Comparison of ENCODE assay signal across 22 mouse cellular contexts in genomic region chr6:50336376-50336775, GRCm38 (mm10).
DNase-seq lines count a peak whose midpoint lies in the region; ATAC-seq and TF ChIP-seq lines count a peak whose summit lies in the region.
"Had no signal": no experiment of that assay in that cellular context is flagged by ENCODE, and none has a peak within 500 bp of the region (broad histone marks: within the 10 kb centered on the region; RNA-seq: fewer than 3 reads in every experiment).

No protein-coding gene starts in this region.

- H3K36me3 ChIP-seq in heart, embryonic 10.5 days = peaks cover 7% of the 10 kb centered on the region; the same call in 1 of the 2 replicates
- peaks cover 11% of the 10 kb centered on the region for H3K36me3 ChIP-seq in heart, embryonic 13.5 days
- no peaks in the 10 kb centered on the region; the same call in none of the 2 replicates for H3K36me3 ChIP-seq in heart, postnatal 0 days (replicated peaks; ENCODE audit: control insufficient read depth, insufficient read depth, low read length)
- H3K36me3 ChIP-seq: forebrain, embryonic 15.5 days; hindbrain, embryonic 10.5 days; hindbrain, embryonic 13.5 days; intestine, embryonic 15.5 days had no signal

- no peak overlapping the region for H3K9ac ChIP-seq in heart, embryonic 13.5 days
- H3K9ac ChIP-seq in heart, postnatal 0 days (replicated peaks; ENCODE audit: low read depth, low read length) = no peak overlapping the region
- H3K9ac ChIP-seq: forebrain, embryonic 15.5 days; hindbrain, embryonic 13.5 days; intestine, embryonic 15.5 days had no signal

- no peak for DNase-seq in heart, embryonic 10.5 days (ENCODE audit: low spot score)
- no peak for DNase-seq in heart, postnatal 25 days (ENCODE audit: low spot score)
- DNase-seq in heart, adult 8-10 months (ENCODE audit: low spot score) = no peak
- no peak for DNase-seq in heart, postnatal 0 days (ENCODE audit: low spot score)
- no peak for DNase-seq in heart, postnatal 4 days
- no peak for DNase-seq in spleen, postnatal 36 days (ENCODE audit: low spot score in 2 of 2)
- DNase-seq: adrenal gland, adult 8-10 months; adrenal gland, postnatal 25 days; cerebellum, adult 18-20 months; cerebellum, adult 9-10 months; cerebellum, postnatal 14 days; gastrocnemius, postnatal 25 days; heart, postnatal 14 days; kidney, adult 11 months; kidney, adult 8-10 months had no signal

- H3K27ac ChIP-seq in heart, embryonic 10.5 days = peak overlapping the region; percentile 83; the same call in 1 of the 2 replicates
- peak overlapping the region; percentile 91 for H3K27ac ChIP-seq in heart, embryonic 13.5 days (replicated peaks)
- peak overlapping the region; percentile 74; the same call in 1 of the 2 replicates for H3K27ac ChIP-seq in heart, postnatal 0 days (ENCODE audit: low read depth)
- H3K27ac ChIP-seq: forebrain, embryonic 15.5 days; hindbrain, embryonic 10.5 days; hindbrain, embryonic 13.5 days; intestine, embryonic 15.5 days had no signal

- H3K4me1 ChIP-seq in heart, embryonic 10.5 days = peaks cover 47% of the 10 kb centered on the region; the same call in 1 of the 2 replicates
- H3K4me1 ChIP-seq in heart, embryonic 13.5 days = peaks cover 44% of the 10 kb centered on the region
- peaks cover 33% of the 10 kb centered on the region for H3K4me1 ChIP-seq in heart, postnatal 0 days (ENCODE audit: control insufficient read depth, insufficient read depth)
- H3K4me1 ChIP-seq: forebrain, embryonic 15.5 days; hindbrain, embryonic 10.5 days; hindbrain, embryonic 13.5 days had no signal

- H3K4me3 ChIP-seq in heart, embryonic 10.5 days = no peak overlapping the region
- H3K4me3 ChIP-seq in heart, embryonic 13.5 days = no peak overlapping the region
- H3K4me3 ChIP-seq in heart, postnatal 0 days (ENCODE audit: low read depth, low read length) = no peak overlapping the region
- H3K4me3 ChIP-seq: forebrain, embryonic 15.5 days; hindbrain, embryonic 10.5 days; hindbrain, embryonic 13.5 days; intestine, embryonic 15.5 days had no signal

- intact Hi-C loops in heart, postnatal 25 days (cut with DNase I) = no loop called here

- H3K4me2 ChIP-seq in heart, embryonic 13.5 days = no peak overlapping the region
- H3K4me2 ChIP-seq in heart, postnatal 0 days (ENCODE audit: low read depth, low read length) = no peak overlapping the region
- H3K4me2 ChIP-seq: forebrain, embryonic 15.5 days; hindbrain, embryonic 13.5 days; intestine, embryonic 15.5 days had no signal

- H3K27me3 ChIP-seq in heart, embryonic 10.5 days (ENCODE audit: insufficient read depth, poor library complexity, severe bottlenecking) = no peaks in the 10 kb centered on the region
- H3K27me3 ChIP-seq in heart, embryonic 13.5 days (replicated peaks) = no peaks in the 10 kb centered on the region
- H3K27me3 ChIP-seq in heart, postnatal 0 days (ENCODE audit: control insufficient read depth, insufficient read depth, low read length) = no peaks in the 10 kb centered on the region
- H3K27me3 ChIP-seq: forebrain, embryonic 15.5 days; hindbrain, embryonic 13.5 days; intestine, embryonic 15.5 days had no signal

- H3K9me3 ChIP-seq in heart, embryonic 10.5 days = no peaks in the 10 kb centered on the region
- no peaks in the 10 kb centered on the region for H3K9me3 ChIP-seq in heart, embryonic 13.5 days
- no peaks in the 10 kb centered on the region for H3K9me3 ChIP-seq in heart, postnatal 0 days (replicated peaks; ENCODE audit: control insufficient read depth, low read length)
- H3K9me3 ChIP-seq: forebrain, embryonic 15.5 days; hindbrain, embryonic 10.5 days; hindbrain, embryonic 13.5 days; intestine, embryonic 15.5 days had no signal

- WGBS in heart, embryonic 10.5 days = 81% methylated on average over 2 of the region's 2 CpGs
- 84% methylated on average over 2 of the region's 2 CpGs for WGBS in heart, embryonic 13.5 days
- WGBS in heart, postnatal 0 days = 71% methylated on average over 2 of the region's 2 CpGs

- no peak for TF ChIP-seq EP300 in heart, postnatal 0 days (IDR thresholded peaks at IDR 0.05; ENCODE audit: low read depth)

- no peak for TF ChIP-seq CTCF in heart, postnatal 0 days (IDR thresholded peaks at IDR 0.05; ENCODE audit: low read depth)

- no peak for ATAC-seq in heart, embryonic 13.5 days (ENCODE audit: extremely low read depth, insufficient number of reproducible peaks, low FRiP score, low TSS enrichment)
- no peak for ATAC-seq in heart, postnatal 0 days (ENCODE audit: insufficient read depth, low read depth)
- ATAC-seq: activated CD4-positive, CD25-positive, alpha-beta regulatory T cell, adult 4 months; forebrain, embryonic 15.5 days; hindbrain, embryonic 16.5 days; intestine, embryonic 15.5 days had no signal
